Mouse (Mus musculus): ENCODE data around the gene Cdkn2aip.

DNA sequence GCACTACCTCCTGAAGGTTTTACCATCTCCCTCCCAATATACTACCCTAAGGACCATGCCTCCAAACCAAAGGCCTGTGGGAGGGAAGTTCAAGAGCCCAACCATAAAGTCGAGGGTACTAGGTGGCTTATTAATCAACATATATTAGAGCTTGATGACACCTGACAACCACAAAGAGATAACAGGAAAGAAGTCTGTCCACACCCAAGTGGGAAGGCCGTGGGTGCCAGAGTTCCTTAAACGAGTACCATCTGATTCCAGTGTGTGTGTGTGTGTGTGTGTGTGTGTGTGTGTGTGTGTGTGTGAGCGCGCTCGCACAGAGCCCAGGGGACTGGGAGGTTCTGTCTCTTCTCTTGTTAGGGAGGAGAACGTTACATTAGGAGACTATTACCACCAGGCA, 15.6 kb upstream of the Cdkn2aip start:
- TF ChIP-seq POLR2A (IDR thresholded peaks at IDR 0.05; ENCODE audit: control insufficient read depth in 1 of 2, insufficient read depth in 1 of 2, low read depth in 1 of 2, low read length in 2 of 2, poor library complexity in 1 of 2) (no peak), MAZ (IDR thresholded peaks at IDR 0.05; ENCODE audit: low read depth, low read length) (no peak), CTCF (IDR thresholded peaks at IDR 0.05 in 2 of 3, conservative IDR thresholded peaks at IDR 0.05 in 1 of 3; ENCODE audit: control insufficient read depth in 1 of 3, insufficient read depth in 1 of 3, low read depth in 2 of 3, low read length in 3 of 3, poor library complexity in 1 of 3, severe bottlenecking in 1 of 3) (no peak), ZC3H11A (IDR thresholded peaks at IDR 0.05; ENCODE audit: low read depth, low read length) (no peak), POLR2AphosphoS2 (IDR thresholded peaks at IDR 0.05; ENCODE audit: low read length) (no peak), MXI1 (IDR thresholded peaks at IDR 0.05; ENCODE audit: low read depth, low read length) (no peak), USF1 (IDR thresholded peaks at IDR 0.05; ENCODE audit: low read depth, low read length) (no peak), GABPA (IDR thresholded peaks at IDR 0.05; ENCODE audit: low read depth, low read length) (no peak), ZKSCAN1 (IDR thresholded peaks at IDR 0.05; ENCODE audit: low read depth, low read length) (no peak), MAX (IDR thresholded peaks at IDR 0.05; ENCODE audit: low read length) (no peak)
